Mouse (Mus musculus) adrenal gland, adult 2 months (tissue): ENCODE data around the gene Bahcc1. TPM values are rescaled to one million over a fixed set of nuclear protein-coding genes. Genes with fewer than 3 reads are reported as not detected.

Experiments
- DNase-seq: peaks from one replicate; pipeline ENCODE4 v3.0.0; 2021
- microRNA-seq, 2 experiments: library from miRNA; unstranded; fragments of <30 nt; microRNA quantifications; one replicate each; pipeline ENCODE4 v1.2.0; 2021
- polyA plus RNA-seq: library from polyadenylated mRNA; depleted of rRNA; stranded (reverse); fragments of >200 nt; gene quantifications from 2 replicates; pipeline ENCODE4 v1.2.3, GENCODE M21; 2012; rRNA removed
- total RNA-seq, 2 experiments: library from RNA; stranded (reverse); gene quantifications; 2 replicates each; pipeline ENCODE4 v1.2.3; 2021

The Bahcc1 gene
- total and polyA plus RNA-seq, 3 experiments, result 9.2 to 21.9 (median 19.5) TPM

DNA sequence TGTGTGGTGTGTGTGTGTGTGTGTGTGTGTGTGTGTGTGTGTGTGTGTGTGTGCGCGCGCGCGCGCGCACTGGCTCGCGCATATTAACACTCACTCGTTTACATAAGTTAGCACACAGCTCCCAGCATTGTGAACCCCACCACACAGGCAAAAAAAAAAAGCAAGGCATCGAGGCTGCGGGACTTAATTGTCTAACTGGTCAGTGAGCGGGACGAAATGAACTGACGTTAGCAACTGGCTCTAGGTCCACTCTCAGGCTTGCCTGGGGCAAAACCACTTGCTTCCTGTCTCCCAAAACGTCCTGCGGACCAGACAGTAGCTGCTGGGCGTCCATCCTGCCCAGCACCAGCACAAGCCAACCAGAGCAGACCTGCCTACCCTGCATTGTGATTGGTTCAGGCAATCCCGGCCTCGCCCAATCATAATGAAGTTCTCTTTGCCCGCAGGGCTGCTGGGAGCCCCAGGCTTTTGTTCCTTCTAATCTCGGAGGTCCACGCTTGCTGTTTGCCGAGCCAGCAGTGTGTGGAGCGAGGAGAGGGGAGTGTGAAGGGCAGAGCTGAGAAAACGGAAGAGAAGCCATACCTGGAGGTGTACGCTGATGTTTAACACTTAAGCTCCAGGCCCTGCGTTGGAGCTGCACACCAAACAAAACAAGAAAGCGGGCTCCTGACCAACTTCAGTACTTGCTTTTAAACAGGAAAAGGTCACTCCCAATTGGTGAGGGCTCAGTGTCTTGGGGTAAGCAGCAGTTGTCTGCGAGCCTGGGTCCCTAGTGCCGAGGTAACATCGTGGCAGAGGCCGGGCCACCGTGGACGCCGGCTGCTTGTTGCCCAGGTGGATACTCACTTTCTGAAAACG is 83.3 kb downstream of the Bahcc1 start:
- DNase-seq, result peak; percentile 96

DNA sequence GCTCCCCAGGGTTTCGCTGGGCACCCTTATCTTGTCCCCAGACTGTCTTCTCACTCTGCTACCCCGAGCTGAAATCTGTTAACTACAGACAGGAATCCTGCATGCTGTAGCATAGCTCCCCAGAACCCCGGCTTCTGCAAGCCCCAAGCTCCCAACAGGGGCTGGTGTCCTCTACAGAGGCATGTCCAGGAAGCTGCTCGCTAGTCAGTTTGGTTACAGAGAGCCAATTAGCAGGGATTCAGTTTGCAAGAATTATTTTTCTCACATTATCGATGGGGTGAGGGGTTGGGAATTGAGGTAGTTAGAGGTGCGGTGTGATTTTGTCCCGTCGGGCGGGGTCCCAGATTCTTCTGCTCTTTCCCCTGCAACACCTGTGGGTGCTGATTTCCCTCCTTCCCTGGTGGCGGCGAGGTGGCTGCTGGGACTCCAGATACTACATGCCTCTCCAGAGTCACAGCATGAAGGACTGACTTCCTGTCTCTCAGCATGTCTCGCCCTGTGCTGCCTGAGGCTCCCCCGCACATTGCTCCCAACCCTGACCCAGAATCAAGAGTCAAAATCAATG is 84.0 kb downstream of the Bahcc1 start:
- DNase-seq, result peak; percentile 28

DNA sequence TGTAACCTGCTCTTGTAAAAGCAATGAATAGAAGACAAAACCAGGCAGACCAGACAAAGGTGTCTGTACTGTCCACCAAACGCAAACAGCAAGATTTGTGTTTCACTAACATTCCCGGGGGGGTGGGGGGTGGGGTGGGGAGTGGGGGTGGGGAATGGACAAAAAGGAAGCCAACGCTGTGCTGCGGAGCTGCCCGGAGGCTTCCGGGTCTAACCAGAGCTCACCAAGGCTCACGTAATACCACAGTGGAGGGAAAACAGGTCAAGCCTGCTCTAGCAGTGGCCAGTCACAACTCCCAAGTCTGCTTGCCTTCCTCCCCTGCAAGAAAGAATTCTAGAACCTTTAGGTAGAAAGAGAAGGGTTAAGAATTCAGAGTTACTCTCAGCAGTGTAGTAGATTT is 84.7 kb downstream of the Bahcc1 start:
- DNase-seq, result no peak

DNA sequence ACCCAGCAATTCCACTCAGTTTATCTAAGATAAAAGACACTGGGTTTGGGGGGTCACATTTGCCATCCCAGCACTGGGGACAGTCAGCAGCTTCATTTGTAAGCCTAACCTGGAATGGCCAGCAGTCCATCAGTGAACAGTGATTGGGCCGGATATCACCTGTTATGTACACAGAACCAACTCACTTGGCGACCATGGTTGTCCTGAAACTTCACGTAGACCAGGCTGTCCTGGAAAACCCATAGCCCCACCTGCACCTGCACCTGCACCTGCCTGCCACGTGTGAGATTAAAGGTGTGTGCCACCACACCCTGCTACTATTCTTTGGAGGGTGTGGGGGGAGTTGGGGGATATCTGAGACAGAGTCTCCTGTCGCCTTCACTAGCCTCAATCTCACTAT is 86.6 kb downstream of the Bahcc1 start:
- no peak for DNase-seq

DNA sequence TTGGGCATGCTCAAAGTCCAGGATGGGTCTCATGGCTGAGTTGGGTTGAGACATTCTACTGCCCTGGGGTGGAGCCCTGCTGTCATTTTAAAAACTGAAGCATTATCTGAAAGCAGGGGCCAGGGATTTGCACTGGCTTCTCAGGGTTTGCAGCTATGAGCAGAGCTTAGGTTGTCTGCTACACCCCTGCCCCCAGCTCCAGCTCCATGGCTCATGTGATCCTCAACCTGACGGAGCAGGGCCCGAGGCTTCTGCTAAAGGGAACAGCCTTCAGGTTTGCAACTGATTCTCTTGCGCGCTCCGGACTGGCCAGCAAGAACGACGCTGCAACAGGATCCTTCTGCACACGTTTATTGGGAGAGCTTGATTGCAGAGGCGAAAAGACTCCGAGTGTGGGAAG is 87.4 kb downstream of the Bahcc1 start:
- no peak for DNase-seq

DNA sequence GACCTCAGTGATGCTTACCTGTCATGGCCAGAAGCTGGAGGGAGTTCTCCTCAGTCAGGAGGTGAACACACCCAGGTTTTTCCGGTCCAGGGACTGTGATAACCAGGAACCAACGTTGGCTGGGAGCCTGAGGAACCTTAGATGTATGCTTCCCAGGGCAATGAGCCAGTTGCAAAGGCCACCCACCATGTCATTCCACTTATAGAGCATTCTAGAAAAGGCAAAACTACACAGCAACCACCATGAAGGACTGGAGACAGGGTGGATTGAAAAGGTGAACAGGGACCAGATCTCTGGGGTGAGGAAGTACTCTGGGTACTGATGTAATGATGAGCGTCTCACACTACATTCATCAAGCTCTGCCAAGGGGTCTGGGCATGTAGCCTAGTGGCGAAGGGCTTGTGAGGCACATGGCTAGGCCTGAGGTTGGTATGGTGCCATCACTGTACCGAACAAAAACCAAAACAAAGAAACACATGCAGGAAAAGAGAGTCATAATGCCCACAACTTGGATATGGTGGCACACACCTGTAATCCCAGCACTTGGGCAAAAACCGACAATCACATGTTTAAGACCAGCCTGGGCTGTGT is 102.8 kb downstream of the Bahcc1 start:
- no peak for DNase-seq

DNA sequence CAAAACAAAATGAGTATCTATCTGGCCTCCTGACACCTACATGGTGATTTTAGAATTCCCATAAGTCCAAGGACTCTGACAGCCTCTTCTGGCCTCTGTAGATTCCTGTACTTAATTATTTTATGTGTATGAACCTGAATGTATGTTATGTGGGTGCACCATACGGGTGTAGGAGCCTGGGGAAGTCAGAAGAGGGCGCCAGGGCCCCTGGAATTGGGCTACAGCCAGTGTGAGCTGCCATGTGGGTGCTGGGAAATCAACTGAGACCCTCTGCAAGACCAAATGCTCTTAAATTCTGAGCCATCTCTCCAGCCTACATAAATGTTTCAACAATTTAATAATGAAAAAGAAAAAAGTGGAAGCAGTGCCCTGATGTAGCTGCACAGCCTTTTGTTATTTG is 104.7 kb downstream of the Bahcc1 start:
- no peak for DNase-seq

DNA sequence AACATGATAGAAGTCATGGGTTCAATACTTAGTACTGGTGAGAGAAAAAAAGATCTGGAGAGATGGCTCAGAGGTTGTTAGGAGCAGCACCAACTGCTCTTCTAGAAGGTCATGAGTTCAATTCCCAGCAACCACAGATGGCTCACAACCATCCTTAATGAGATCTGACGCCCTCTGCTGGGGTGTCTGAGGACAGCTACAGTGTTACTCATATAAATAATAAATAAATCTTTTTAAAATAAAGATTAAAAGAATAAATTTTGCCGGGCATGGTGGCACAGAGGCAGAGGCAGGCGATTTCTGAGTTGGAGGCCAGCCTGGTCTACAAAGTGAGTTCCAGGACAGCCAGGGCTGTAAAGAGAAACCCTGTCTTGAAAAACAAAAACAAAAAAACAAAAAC is 106.0 kb downstream of the Bahcc1 start:
- DNase-seq, result no peak

DNA sequence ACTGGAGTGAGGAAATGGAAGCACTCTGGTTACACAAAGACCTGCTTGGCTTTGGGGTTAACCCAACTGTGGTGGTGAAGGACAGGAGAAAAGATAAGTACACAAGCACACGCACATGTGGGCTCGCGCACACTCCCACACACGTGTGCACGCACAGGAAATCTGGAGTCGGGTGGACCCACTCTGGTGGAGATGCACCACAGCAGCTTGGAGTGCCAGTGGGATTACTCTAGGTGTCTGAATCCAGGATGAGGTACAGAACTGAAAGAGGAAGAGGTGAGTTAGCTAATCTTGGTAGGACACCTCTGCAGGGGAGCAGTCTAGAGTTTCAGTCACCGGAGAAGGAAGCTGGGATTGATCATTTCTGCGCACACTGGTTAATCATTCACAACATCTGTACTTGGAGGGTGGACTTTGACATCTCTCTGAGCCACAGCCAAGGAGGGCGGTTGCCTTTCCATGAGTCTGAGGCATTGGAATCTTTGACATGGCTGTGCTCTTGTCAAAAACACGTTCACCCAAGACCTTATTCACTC is 107.3 kb downstream of the Bahcc1 start:
- DNase-seq, result no peak

DNA sequence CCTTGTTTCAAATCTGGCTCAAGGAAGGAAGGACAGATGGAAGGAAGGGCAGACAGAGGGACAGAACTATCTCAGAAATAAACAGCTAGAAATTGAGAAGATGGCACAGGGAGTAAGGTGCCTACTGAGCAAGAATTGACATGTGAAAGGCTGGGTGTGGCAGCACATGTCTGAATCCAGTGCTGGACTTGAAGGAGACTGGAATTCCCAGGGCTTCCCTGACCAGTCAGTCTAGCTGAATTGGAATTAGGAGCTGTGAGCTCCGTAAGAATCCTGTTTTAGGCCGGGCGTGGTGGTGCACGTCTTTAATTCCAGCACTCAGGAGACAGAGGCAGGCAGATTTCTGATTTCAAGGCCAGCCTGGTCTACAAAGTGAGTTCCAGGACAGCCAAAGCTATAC is 108.9 kb downstream of the Bahcc1 start:
- no peak for DNase-seq

Small RNAs within 50 kb of the gene (microRNA-seq; reads per million reads assigned to microRNA genes)
- gene Gm47297, result 0 reads per million in 2 experiments

Other genes with a start within 250 kb of the Bahcc1 start
- 10 to 100 TPM in 1 of 2 experiments, 1 to 10 TPM in 1; 9.9 to 15.5 TPM for gene Aatk, start 185.8 kb upstream of the Bahcc1 start, total RNA-seq
- gene Aatk, start 185.8 kb upstream of the Bahcc1 start, polyA plus RNA-seq, result 26.3 and 44.1 TPM in 2 replicates
- 100 to 1,000 TPM in 1 of 2 experiments, 10 to 100 TPM in 1; 74.3 to 121 TPM for gene Cep131, start 146.1 kb upstream of the Bahcc1 start, total RNA-seq
- 33.6 and 50.6 TPM in 2 replicates for gene Cep131, start 146.1 kb upstream of the Bahcc1 start, polyA plus RNA-seq
- gene Tepsin, start 134.2 kb upstream of the Bahcc1 start, total RNA-seq, result 10 to 100 TPM; 10.2 to 14.4 TPM
- gene Tepsin, start 134.2 kb upstream of the Bahcc1 start, polyA plus RNA-seq, result 53.9 and 61.2 TPM in 2 replicates
- gene Ndufaf8, start 134.0 kb upstream of the Bahcc1 start, total RNA-seq, result 10 to 100 TPM; 47.5 to 76.2 TPM
- gene Ndufaf8, start 134.0 kb upstream of the Bahcc1 start, polyA plus RNA-seq, result 78.1 and 85.2 TPM in 2 replicates
- 100 to 1,000 TPM; 119 to 148 TPM for gene Slc38a10, start 81.6 kb upstream of the Bahcc1 start, total RNA-seq
- 132 and 146 TPM in 2 replicates for gene Slc38a10, start 81.6 kb upstream of the Bahcc1 start, polyA plus RNA-seq
- gene Actg1, start 115.6 kb downstream of the Bahcc1 start, total RNA-seq, result 1,000 to 10,000 TPM in 1 of 2 experiments, 100 to 1,000 TPM in 1; 913 to 1,618 TPM
- gene Actg1, start 115.6 kb downstream of the Bahcc1 start, polyA plus RNA-seq, result 531 and 632 TPM in 2 replicates
- gene Fscn2, start 128.6 kb downstream of the Bahcc1 start, total RNA-seq, result under 1 TPM; 0.17 to 0.58 TPM
- gene Fscn2, start 128.6 kb downstream of the Bahcc1 start, polyA plus RNA-seq, result 0.16 and 0.22 TPM in 2 replicates
- 10 to 100 TPM; 17.6 to 24.1 TPM for gene Faap100, start 145.8 kb downstream of the Bahcc1 start, total RNA-seq
- 192 and 223 TPM in 2 replicates for gene Faap100, start 145.8 kb downstream of the Bahcc1 start, polyA plus RNA-seq
- 100 to 1,000 TPM in 1 of 2 experiments, 10 to 100 TPM in 1; 76.6 to 108 TPM for gene Nploc4, start 204.8 kb downstream of the Bahcc1 start, total RNA-seq
- gene Nploc4, start 204.8 kb downstream of the Bahcc1 start, polyA plus RNA-seq, result 129 and 132 TPM in 2 replicates
- gene Tspan10, start 209.7 kb downstream of the Bahcc1 start, total RNA-seq, result 1 to 10 TPM in 1 of 2 experiments, not detected in 1; 3.4 TPM
- gene Tspan10, start 209.7 kb downstream of the Bahcc1 start, polyA plus RNA-seq, result 0.06 TPM in 1 of 2 replicates, not detected in the other
- under 1 TPM in 1 of 2 experiments, not detected in 1; 0.31 TPM for gene Pde6g, start 220.6 kb downstream of the Bahcc1 start, total RNA-seq
- 0.48 and 0.49 TPM in 2 replicates for gene Pde6g, start 220.6 kb downstream of the Bahcc1 start, polyA plus RNA-seq
- 10 to 100 TPM; 25.8 to 37.1 TPM for gene Oxld1, start 225.1 kb downstream of the Bahcc1 start, total RNA-seq
- gene Oxld1, start 225.1 kb downstream of the Bahcc1 start, polyA plus RNA-seq, result 48.7 and 81.2 TPM in 2 replicates
- gene Ccdc137, start 225.2 kb downstream of the Bahcc1 start, total RNA-seq, result 10 to 100 TPM; 24.6 to 33.0 TPM
- 8.3 and 12.0 TPM in 2 replicates for gene Ccdc137, start 225.2 kb downstream of the Bahcc1 start, polyA plus RNA-seq
- gene Arl16, start 234.7 kb downstream of the Bahcc1 start, total RNA-seq, result 10 to 100 TPM; 21.4 to 27.2 TPM
- gene Arl16, start 234.7 kb downstream of the Bahcc1 start, polyA plus RNA-seq, result 23.2 and 27.2 TPM in 2 replicates